Mouse (Mus musculus) B cell, adult 2 months (primary cell): Measurements from ENCODE around the gene Cacna2d1.

Experiments used
- DNase-seq, 2 experiments: peaks; one replicate each; pipeline ENCODE4 v3.0.0; 2022

Cacna2d1 gene

GRCm38 (mm10) chr5:15934376-15935233, at the start of gene Cacna2d1:
TSS of gene Cacna2d1 (plus strand) at chr5:15934691.
- DNase-seq, result no peak

- no peak for DNase-seq
Measured at GRCm38 (mm10) chr5:15895098-15895497, 39.4 kb upstream of the Cacna2d1 start.

GRCm38 (mm10) chr5:15896706-15897105, 37.8 kb upstream of the Cacna2d1 start:
- no peak for DNase-seq

GRCm38 (mm10) chr5:15906446-15906845, 28.0 kb upstream of the Cacna2d1 start:
- DNase-seq, result no peak

- DNase-seq, result no peak
Measured at GRCm38 (mm10) chr5:15914931-15915330, 19.6 kb upstream of the Cacna2d1 start.

- DNase-seq, result no peak
Measured at GRCm38 (mm10) chr5:15928506-15928905, 6.0 kb upstream of the Cacna2d1 start.

GRCm38 (mm10) chr5:15933017-15933416, 1.5 kb upstream of the Cacna2d1 start:
- no peak for DNase-seq

GRCm38 (mm10) chr5:15933581-15934375, 713 bp upstream of the Cacna2d1 start:
- DNase-seq, result no peak

- no peak for DNase-seq
Measured at GRCm38 (mm10) chr5:15935234-15935728, 790 bp downstream of the Cacna2d1 start.

- DNase-seq, result no peak
Measured at GRCm38 (mm10) chr5:15935831-15936710, 1.6 kb downstream of the Cacna2d1 start.

- DNase-seq, result no peak
Measured at GRCm38 (mm10) chr5:15941191-15941725, 6.8 kb downstream of the Cacna2d1 start.

GRCm38 (mm10) chr5:15942051-15942450, 7.6 kb downstream of the Cacna2d1 start:
- no peak for DNase-seq

- DNase-seq, result no peak
Measured at GRCm38 (mm10) chr5:15948290-15949037, 14.0 kb downstream of the Cacna2d1 start.

GRCm38 (mm10) chr5:15959760-15960159, 25.3 kb downstream of the Cacna2d1 start:
- no peak for DNase-seq

- DNase-seq, result no peak
Measured at GRCm38 (mm10) chr5:15961866-15962265, 27.4 kb downstream of the Cacna2d1 start.

GRCm38 (mm10) chr5:15966888-15967287, 32.4 kb downstream of the Cacna2d1 start:
- DNase-seq, result no peak

- DNase-seq, result no peak
Measured at GRCm38 (mm10) chr5:15971821-15972220, 37.3 kb downstream of the Cacna2d1 start.

- no peak for DNase-seq
Measured at GRCm38 (mm10) chr5:15972351-15972750, 37.9 kb downstream of the Cacna2d1 start.

- no peak for DNase-seq
Measured at GRCm38 (mm10) chr5:15974652-15975051, 40.2 kb downstream of the Cacna2d1 start.

GRCm38 (mm10) chr5:15979225-15979624, 44.7 kb downstream of the Cacna2d1 start:
- no peak for DNase-seq

- no peak for DNase-seq
Measured at GRCm38 (mm10) chr5:15982573-15982972, 48.1 kb downstream of the Cacna2d1 start.

GRCm38 (mm10) chr5:15983354-15983753, 48.9 kb downstream of the Cacna2d1 start:
- DNase-seq, result no peak
